Mouse (Mus musculus) kidney, adult 2 months (tissue): ENCODE measurements around the gene Sphk1. TPM values are rescaled to one million over a fixed set of nuclear protein-coding genes. Genes with fewer than 3 reads are reported as not detected.
A peak's percentile ranks its signal among the peaks of the same experiment; 100 is the strongest.

ENCODE experiments used
- DNase-seq: peaks from one replicate; pipeline ENCODE4 v3.0.0; 2021
- H3K27ac ChIP-seq: fragments of 200-500 bp; 2 replicates; pipeline ENCODE4 v1.5.1; 2012; ENCODE audit warnings: low read depth, low read length, control low read depth, inconsistent platforms; ENCODE audit not compliant: insufficient read depth
- H3K27me3 ChIP-seq: fragments of 200-500 bp; replicated peaks from 2 replicates; pipeline ENCODE4 v1.6.1; 2012; ENCODE audit warnings: mild to moderate bottlenecking, moderate library complexity, low read length, inconsistent platforms; ENCODE audit not compliant: control insufficient read depth, insufficient read depth
- H3K36me3 ChIP-seq: fragments of 200-500 bp; 2 replicates; pipeline ENCODE4 v1.6.1; 2012; ENCODE audit warnings: mild to moderate bottlenecking, moderate library complexity, low read length, inconsistent platforms; ENCODE audit not compliant: control insufficient read depth, insufficient read depth
- H3K4me1 ChIP-seq: fragments of 200-500 bp; 2 replicates; pipeline ENCODE4 v1.6.1; 2011; ENCODE audit warnings: low read length; ENCODE audit not compliant: control insufficient read depth, insufficient read depth
- H3K4me3 ChIP-seq: fragments of 200-500 bp; 2 replicates; pipeline ENCODE4 v1.5.1; 2011; ENCODE audit warnings: mild to moderate bottlenecking, low read depth, low read length, control low read depth; ENCODE audit not compliant: insufficient read depth
- CTCF ChIP-seq: fragments of 200-500 bp; conservative IDR thresholded peaks from 2 replicates; pipeline ENCODE4 v1.5.1; 2011; ENCODE audit warnings: low read depth, mild to moderate bottlenecking, control low read depth, low read length, moderate library complexity, mixed read lengths; ENCODE audit not compliant: insufficient read depth, insufficient read length
- POLR2A ChIP-seq: fragments of 200-500 bp; IDR thresholded peaks from one replicate; pipeline ENCODE4 v1.6.1; 2011; ENCODE audit warnings: low read depth, low read length, control low read depth
- WGBS: fragments of 180-500 bp; shearing (Covaris S2); methylation state at CpG from one replicate; pipeline ENCODE4 v1.1.7; 2018; 5-methylcytosine and 5-hydroxymethylcytosine counted together
- polyA plus RNA-seq: library from polyadenylated mRNA; depleted of rRNA; stranded (reverse); fragments of >200 nt; gene quantifications from 2 replicates; pipeline ENCODE4 v1.2.3, GENCODE M21; 2012

The Sphk1 gene
- polyA plus RNA-seq, 1 experiment, result 9.9 TPM

- no peaks in the 10 kb centered on the region for H3K27me3 ChIP-seq
- TF ChIP-seq CTCF (no peak), POLR2A (no peak)
- no peak overlapping the region for H3K27ac ChIP-seq
- DNase-seq, result no peak
- H3K36me3 ChIP-seq, result no peaks in the 10 kb centered on the region; the same call in 1 of the 2 replicates
- H3K4me1 ChIP-seq, result no peaks in the 10 kb centered on the region
- H3K4me3 ChIP-seq, result no peak overlapping the region
- WGBS, result 94% methylated on average over 11 of the region's 11 CpGs
Measured at GRCm38 (mm10) chr11:116541183-116541582, 10.5 kb downstream of the Sphk1 start.

- H3K36me3 ChIP-seq, result no peaks in the 10 kb centered on the region; the same call in 1 of the 2 replicates
- peak; percentile 52 for DNase-seq
- TF ChIP-seq POLR2A (no peak), CTCF (peak; percentile 77)
- no peaks in the 10 kb centered on the region for H3K27me3 ChIP-seq
- no peaks in the 10 kb centered on the region for H3K4me1 ChIP-seq
- no peak overlapping the region for H3K27ac ChIP-seq
- WGBS, result 84% methylated on average over 4 of the region's 4 CpGs
- no peak overlapping the region for H3K4me3 ChIP-seq
Measured at GRCm38 (mm10) chr11:116543110-116543509, 12.4 kb downstream of the Sphk1 start.

- H3K4me1 ChIP-seq, result 0 out of 2 replicates have a peak, but pooled peaks cover 6% of the 10 kb centered on the region
- WGBS, result 85% methylated on average over 17 of the region's 17 CpGs
- no peaks in the 10 kb centered on the region for H3K27me3 ChIP-seq
- TF ChIP-seq CTCF (no peak), POLR2A (no peak)
- H3K4me3 ChIP-seq, result no peak overlapping the region
- no peak for DNase-seq
- no peak overlapping the region for H3K27ac ChIP-seq
- no peaks in the 10 kb centered on the region for H3K36me3 ChIP-seq
Measured at GRCm38 (mm10) chr11:116547296-116548060, 16.8 kb downstream of the Sphk1 start.

GRCm38 (mm10) chr11:116548780-116549179, 18.1 kb downstream of the Sphk1 start:
- no peaks in the 10 kb centered on the region for H3K36me3 ChIP-seq
- no peak for TF ChIP-seq CTCF
- TF ChIP-seq POLR2A, result no peak
- no peak overlapping the region for H3K27ac ChIP-seq
- H3K4me3 ChIP-seq, result no peak overlapping the region
- no peak for DNase-seq
- 0 out of 2 replicates have a peak, but pooled peaks cover 6% of the 10 kb centered on the region for H3K4me1 ChIP-seq
- no peaks in the 10 kb centered on the region for H3K27me3 ChIP-seq
- WGBS, result 95% methylated on average over 9 of the region's 9 CpGs

- Histone ChIP-seq H3K4me3 (no peak overlapping the region), H3K27me3 (no peaks in the 10 kb centered on the region), H3K36me3 (no peaks in the 10 kb centered on the region), H3K4me1 (0 out of 2 replicates have a peak, but pooled peaks cover 6% of the 10 kb centered on the region), H3K27ac (no peak overlapping the region)
- no peak for DNase-seq
- TF ChIP-seq CTCF (no peak), POLR2A (no peak)
- WGBS, result 69% methylated on average over 11 of the region's 11 CpGs
Measured at GRCm38 (mm10) chr11:116549273-116550038, 18.7 kb downstream of the Sphk1 start.

GRCm38 (mm10) chr11:116550748-116551147, 20.0 kb downstream of the Sphk1 start:
- no peaks in the 10 kb centered on the region for H3K27me3 ChIP-seq
- H3K4me3 ChIP-seq, result no peak overlapping the region
- 45% methylated on average over 7 of the region's 7 CpGs for WGBS
- TF ChIP-seq CTCF (no peak), POLR2A (no peak)
- H3K36me3 ChIP-seq, result no peaks in the 10 kb centered on the region
- 0 out of 2 replicates have a peak, but pooled peaks cover 6% of the 10 kb centered on the region for H3K4me1 ChIP-seq
- no peak overlapping the region for H3K27ac ChIP-seq
- DNase-seq, result peak; percentile 28

- Histone ChIP-seq H3K27ac (no peak overlapping the region), H3K27me3 (no peaks in the 10 kb centered on the region), H3K4me1 (0 out of 2 replicates have a peak, but pooled peaks cover 6% of the 10 kb centered on the region), H3K36me3 (no peaks in the 10 kb centered on the region), H3K4me3 (no peak overlapping the region)
- TF ChIP-seq POLR2A, result no peak
- TF ChIP-seq CTCF, result no peak
- no peak for DNase-seq
- whole genome bisulfite sequencing, result 67% methylated on average over 1 of the region's 1 CpGs
Measured at GRCm38 (mm10) chr11:116552194-116552593, 21.5 kb downstream of the Sphk1 start.
